Mouse (Mus musculus): ENCODE measurements around the gene Prss41. TPM values are rescaled to one million over a fixed set of nuclear protein-coding genes. Genes with fewer than 3 reads are reported as not detected.
A peak's percentile ranks its signal among the peaks of the same experiment; 100 is the strongest.
"Not testable (repeated sequence)": the region's sequence is repeated elsewhere in the genome, so short reads cannot be mapped to it uniquely, and the experiment has no call there.

The Prss41 gene
- total RNA-seq (2014; rRNA removed) (0.37 TPM in 1 of 2 replicates, not detected in the other), polyA plus RNA-seq (2015; fragmentation: Nextera tagmentation; extraction: Ambion mirVana) (0.90 and 1.3 TPM in 2 replicates)

DNA sequence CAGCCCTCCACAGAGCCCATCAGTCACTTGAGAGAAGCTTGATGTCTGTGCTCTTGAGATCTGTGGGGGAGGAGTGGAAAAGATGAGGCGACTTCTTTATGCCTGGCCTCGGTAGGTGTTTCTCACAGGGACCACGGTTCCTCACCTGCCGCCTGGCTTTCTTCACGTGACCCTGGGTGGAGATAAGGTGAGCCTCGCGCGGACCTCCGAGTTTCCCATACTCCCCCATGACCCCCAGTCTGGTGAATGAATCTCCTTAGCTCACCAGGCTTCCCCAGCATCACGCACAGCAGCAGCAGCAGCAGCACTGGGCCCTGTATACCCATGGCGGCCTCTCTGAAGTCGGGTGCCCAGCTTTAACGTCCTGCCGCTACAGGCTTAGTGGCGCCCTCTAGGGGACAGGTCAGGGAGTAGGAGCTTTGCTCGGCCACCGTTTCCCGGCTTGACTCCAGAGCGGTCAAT, at the start of gene Prss41, which contains the start of gene Prss32:
Prss41 (minus strand) TSS at position 361 of the 462 bp plus-strand sequence.
Prss32 (plus strand) TSS at position 44 of the 462 bp plus-strand sequence.
- Histone ChIP-seq H3K4me3 (ENCODE audit: low read length) (no peak within 1 kb of the TSS), H3K4me2 (ENCODE audit: low read depth, low read length) (0 out of 2 replicates have a peak within 1 kb of the TSS, but pooled peaks have one; percentile 10)
- DNase-seq (ENCODE audit: low spot score): peak; percentile 31

DNA sequence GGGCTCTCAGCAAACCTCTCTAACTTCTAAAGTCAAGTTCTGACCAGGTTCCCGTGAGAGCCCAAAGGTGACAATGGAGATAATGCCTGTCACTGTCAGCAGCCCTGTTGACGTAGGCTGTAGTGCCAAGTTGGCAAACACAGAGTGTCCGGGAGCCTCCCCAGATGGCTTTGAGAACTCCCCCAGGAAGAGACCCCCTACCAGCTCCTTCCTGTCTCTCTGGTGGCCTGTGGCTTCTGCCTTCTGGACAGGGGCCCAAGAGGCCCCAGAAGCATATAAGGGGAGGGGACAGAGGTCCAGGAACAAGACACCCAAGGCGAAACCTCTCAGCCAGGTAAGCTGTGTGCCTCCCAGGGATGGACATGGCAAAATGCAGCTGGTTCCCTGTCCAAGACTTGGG, 36.6 kb upstream of the Prss41 start, which contains the start of the genes Dcpp1 and Dcpp2:
Dcpp1 (plus strand) TSS at position 301 of the 400 bp plus-strand sequence.
Dcpp2 (plus strand) TSS at position 305 of the 400 bp plus-strand sequence.
- ATAC-seq: not testable (repeated sequence)
- WGBS: 71% methylated on average over 4 of the region's 4 CpGs

More for the DNA sequence above, at the start of gene Prss41, which contains the start of gene Prss32:
- H3K4me1 ChIP-seq (ENCODE audit: insufficient read depth, low read length): no peaks in the 10 kb centered on the region
- H3K27me3 ChIP-seq (ENCODE audit: insufficient read depth, low read length): no peaks in the 10 kb centered on the region
- peak; percentile 62 for TF ChIP-seq CTCF (IDR thresholded peaks at IDR 0.05; ENCODE audit: low read depth)
- no peak within 1 kb of the TSS for H3K27ac ChIP-seq
- H3K9ac ChIP-seq (replicated peaks; ENCODE audit: low read length): no peak within 1 kb of the TSS
- H3K36me3 ChIP-seq (ENCODE audit: insufficient read depth, low read length): no peaks in the 10 kb centered on the region
- H3K9me3 ChIP-seq (ENCODE audit: low read length): no peaks in the 10 kb centered on the region
- ATAC-seq: peak; percentile 51; the same call in 1 of the 2 replicates
- 11% methylated on average over 19 of the region's 19 CpGs for WGBS

DNA sequence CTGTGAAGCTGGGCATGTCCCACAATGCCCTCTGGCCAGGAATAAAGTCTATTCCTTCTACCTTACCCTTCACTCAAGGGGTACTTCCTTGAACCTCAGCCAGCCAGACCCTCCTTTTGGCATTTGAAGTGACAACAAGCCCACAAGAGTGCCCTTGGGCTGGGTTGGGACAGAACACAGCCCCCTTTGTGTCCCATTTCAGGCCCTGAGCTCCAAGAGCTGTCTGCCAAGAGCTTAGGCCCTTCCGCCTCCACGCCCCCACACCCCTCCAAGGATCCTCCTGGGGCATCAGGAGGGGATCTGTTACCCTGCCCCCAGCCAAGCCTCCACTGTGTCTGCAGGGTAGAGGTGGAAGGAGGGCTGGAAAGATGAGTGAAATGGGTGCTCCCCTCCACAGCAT, 33.2 kb upstream of the Prss41 start:
- TF ChIP-seq CTCF (IDR thresholded peaks at IDR 0.05; ENCODE audit: low read depth): no peak
- H3K36me3 ChIP-seq (ENCODE audit: insufficient read depth, low read length): no peaks in the 10 kb centered on the region
- ATAC-seq: peak; percentile 75; the same call in 1 of the 2 replicates

More for the DNA sequence above, 36.6 kb upstream of the Prss41 start, which contains the start of the genes Dcpp1 and Dcpp2:
- not testable (repeated sequence) for H3K9me3 ChIP-seq (ENCODE audit: low read length); DNase-seq (ENCODE audit: low spot score); H3K4me1 ChIP-seq (ENCODE audit: insufficient read depth, low read length); H3K9ac ChIP-seq (replicated peaks; ENCODE audit: low read length); H3K27ac ChIP-seq; H3K36me3 ChIP-seq (ENCODE audit: insufficient read depth, low read length); H3K27me3 ChIP-seq (ENCODE audit: insufficient read depth, low read length); H3K4me3 ChIP-seq (ENCODE audit: low read length); H3K4me2 ChIP-seq (ENCODE audit: low read depth, low read length)

DNA sequence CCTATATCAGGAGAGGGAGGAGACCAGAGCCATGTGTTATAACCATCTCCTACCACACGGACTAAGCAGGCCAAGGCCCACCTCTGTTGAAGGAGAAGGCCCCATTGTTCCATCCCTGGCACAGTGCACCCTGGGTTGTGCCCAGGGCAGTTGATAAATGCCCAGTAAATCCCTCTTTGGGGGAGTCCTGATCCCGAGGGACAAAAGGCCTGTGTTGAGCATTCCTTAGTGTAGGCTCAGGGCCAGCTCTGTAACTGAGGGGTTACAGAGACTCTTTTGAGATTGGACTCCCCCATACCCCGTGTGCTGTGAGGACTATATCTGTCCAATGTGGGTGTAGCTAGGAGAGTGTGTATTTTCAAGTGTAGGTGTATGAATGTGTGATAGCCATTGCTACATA, 32.8 kb upstream of the Prss41 start:
- no peak for TF ChIP-seq CTCF (IDR thresholded peaks at IDR 0.05; ENCODE audit: low read depth)
- H3K4me1 ChIP-seq (ENCODE audit: insufficient read depth, low read length): no peaks in the 10 kb centered on the region
- H3K27me3 ChIP-seq (ENCODE audit: insufficient read depth, low read length): no peaks in the 10 kb centered on the region
- ATAC-seq: peak; percentile 87; the same call in 1 of the 2 replicates
- H3K4me2 ChIP-seq (ENCODE audit: low read depth, low read length): no peak overlapping the region
- no peaks in the 10 kb centered on the region for H3K9me3 ChIP-seq (ENCODE audit: low read length)
- H3K9ac ChIP-seq (replicated peaks; ENCODE audit: low read length): no peak overlapping the region
- peak; percentile 64 for DNase-seq (ENCODE audit: low spot score)
- no peak overlapping the region for H3K4me3 ChIP-seq (ENCODE audit: low read length)
- peak overlapping the region; percentile 46; the same call in 1 of the 2 replicates for H3K27ac ChIP-seq
- no peaks in the 10 kb centered on the region for H3K36me3 ChIP-seq (ENCODE audit: insufficient read depth, low read length)
- WGBS: 40% methylated on average over 3 of the region's 3 CpGs

More for the DNA sequence above, 33.2 kb upstream of the Prss41 start:
- Histone ChIP-seq H3K9ac (replicated peaks; ENCODE audit: low read length) (no peak overlapping the region), H3K4me3 (ENCODE audit: low read length) (no peak overlapping the region), H3K9me3 (ENCODE audit: low read length) (no peaks in the 10 kb centered on the region), H3K27me3 (ENCODE audit: insufficient read depth, low read length) (no peaks in the 10 kb centered on the region), H3K27ac (peak overlapping the region; percentile 46; the same call in 1 of the 2 replicates), H3K4me2 (ENCODE audit: low read depth, low read length) (no peak overlapping the region), H3K4me1 (ENCODE audit: insufficient read depth, low read length) (no peaks in the 10 kb centered on the region)
- WGBS: 90% methylated on average over 2 of the region's 2 CpGs
- peak; percentile 40 for DNase-seq (ENCODE audit: low spot score)

DNA sequence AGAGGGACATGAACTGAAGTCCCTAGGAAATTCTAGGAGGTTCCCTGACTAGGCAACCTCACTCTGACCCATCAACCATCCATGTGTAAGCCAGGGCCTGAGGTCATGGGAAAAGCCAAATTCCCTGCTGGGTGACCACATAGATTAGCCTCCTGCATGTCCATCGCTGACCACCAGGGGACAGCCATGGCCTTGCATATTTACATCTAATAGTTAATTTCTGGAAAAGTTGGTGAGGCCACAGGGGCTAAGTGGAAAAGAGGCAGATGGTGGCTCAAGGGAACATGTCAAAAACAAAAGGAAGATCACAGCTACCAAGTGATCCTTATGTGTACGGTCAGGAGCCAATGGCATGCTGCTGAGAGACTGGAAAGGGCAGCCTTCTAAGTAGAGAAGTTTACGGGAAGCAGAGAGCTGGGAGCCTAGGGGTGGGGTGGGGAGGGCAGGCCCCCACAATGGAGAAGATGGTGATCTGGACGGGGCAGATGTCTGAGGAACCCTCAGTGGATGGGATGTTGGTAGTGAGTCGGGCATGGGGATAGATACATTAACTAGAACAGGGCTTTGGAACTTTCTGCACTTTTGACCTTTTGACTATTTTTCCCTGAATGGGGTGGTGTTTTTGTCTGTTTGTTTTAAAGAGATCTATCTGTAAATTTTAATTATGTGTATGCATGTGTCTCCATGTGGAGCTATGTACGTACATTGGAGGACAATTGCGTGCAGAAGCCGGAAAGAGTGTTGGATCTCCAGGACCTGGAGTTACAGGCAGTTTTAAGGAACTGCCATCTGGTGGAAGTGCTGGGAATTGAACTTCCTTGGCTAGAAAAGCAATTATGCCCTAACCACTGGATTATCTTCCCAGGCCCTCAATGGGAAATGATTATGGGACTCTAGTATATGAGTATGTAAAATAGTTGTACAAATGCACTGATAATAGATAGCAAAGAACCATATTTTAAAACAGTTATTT, 30.2 kb upstream of the Prss41 start:
- peak; percentile 88 for TF ChIP-seq CTCF (IDR thresholded peaks at IDR 0.05; ENCODE audit: low read depth)
- 40% methylated on average over 8 of the region's 8 CpGs for WGBS
- DNase-seq (ENCODE audit: low spot score) (peak; percentile 63), ATAC-seq (no peak)
- no peak overlapping the region for H3K4me3 ChIP-seq (ENCODE audit: low read length)
- no peak overlapping the region for H3K27ac ChIP-seq
- no peak overlapping the region for H3K9ac ChIP-seq (replicated peaks; ENCODE audit: low read length)
- H3K27me3 ChIP-seq (ENCODE audit: insufficient read depth, low read length): no peaks in the 10 kb centered on the region
- H3K36me3 ChIP-seq (ENCODE audit: insufficient read depth, low read length): no peaks in the 10 kb centered on the region
- H3K9me3 ChIP-seq (ENCODE audit: low read length): no peaks in the 10 kb centered on the region
- no peaks in the 10 kb centered on the region for H3K4me1 ChIP-seq (ENCODE audit: insufficient read depth, low read length)
- H3K4me2 ChIP-seq (ENCODE audit: low read depth, low read length): no peak overlapping the region

DNA sequence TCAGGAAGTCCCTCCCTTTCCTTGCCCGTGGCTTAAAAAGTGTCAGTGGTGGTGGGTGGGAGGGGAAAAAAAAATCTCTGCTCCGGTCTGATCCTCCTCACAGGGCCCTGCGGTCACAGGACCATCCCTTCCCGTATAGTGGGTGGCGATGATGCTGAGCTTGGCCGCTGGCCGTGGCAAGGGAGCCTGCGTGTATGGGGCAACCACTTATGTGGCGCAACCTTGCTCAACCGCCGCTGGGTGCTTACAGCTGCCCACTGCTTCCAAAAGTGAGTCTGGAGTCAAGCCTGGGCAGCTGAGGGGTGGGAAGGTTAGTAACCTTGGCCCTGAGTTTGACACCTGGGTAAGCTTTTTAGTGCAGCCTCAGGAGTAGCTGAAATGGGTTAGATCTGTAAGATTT, 24.5 kb upstream of the Prss41 start:
- Histone ChIP-seq H3K27ac (no peak overlapping the region), H3K4me1 (ENCODE audit: insufficient read depth, low read length) (no peaks in the 10 kb centered on the region), H3K4me2 (ENCODE audit: low read depth, low read length) (no peak overlapping the region), H3K9me3 (ENCODE audit: low read length) (no peaks in the 10 kb centered on the region), H3K36me3 (ENCODE audit: insufficient read depth, low read length) (no peaks in the 10 kb centered on the region), H3K9ac (replicated peaks; ENCODE audit: low read length) (no peak overlapping the region), H3K4me3 (ENCODE audit: low read length) (no peak overlapping the region), H3K27me3 (ENCODE audit: insufficient read depth, low read length) (no peaks in the 10 kb centered on the region)
- ATAC-seq (no peak), DNase-seq (ENCODE audit: low spot score) (no peak)
- TF ChIP-seq CTCF (IDR thresholded peaks at IDR 0.05; ENCODE audit: low read depth): no peak
- 92% methylated on average over 11 of the region's 11 CpGs for WGBS
